Mouse (Mus musculus): ENCODE data around the gene Mcm2. TPM values are rescaled to one million over a fixed set of nuclear protein-coding genes. Genes with fewer than 3 reads are reported as not detected.

Gene Mcm2
- polyA plus RNA-seq, 1 experiment from 2014 or later: 59.3 TPM

- WGBS: 78% methylated on average over 13 of the region's 13 CpGs
- H3K4me2 ChIP-seq (ENCODE audit: low read length): no peak overlapping the region
- no peak for TF ChIP-seq CTCF (IDR thresholded peaks at IDR 0.05; ENCODE audit: low read depth)
- H3K27ac ChIP-seq: no peak overlapping the region
- no peak overlapping the region for H3K9ac ChIP-seq (ENCODE audit: low read depth, low read length)
- DNase-seq (ENCODE audit: low spot score) (no peak), ATAC-seq (replicated peaks; ENCODE audit: low FRiP score, low read depth) (no peak)
- peaks cover 9% of the 10 kb centered on the region; the same call in 1 of the 2 replicates for H3K4me1 ChIP-seq (replicated peaks; ENCODE audit: insufficient read depth, low read length)
- H3K4me3 ChIP-seq (replicated peaks; ENCODE audit: low read depth, low read length): no peak overlapping the region
- no peaks in the 10 kb centered on the region for H3K9me3 ChIP-seq (replicated peaks; ENCODE audit: low read length)
- H3K36me3 ChIP-seq (ENCODE audit: insufficient read depth, low read length): no peaks in the 10 kb centered on the region
- no peaks in the 10 kb centered on the region for H3K27me3 ChIP-seq (ENCODE audit: insufficient read depth, low read length)
Measured at GRCm38 (mm10) chr6:88936342-88937213, 38.0 kb upstream of the Mcm2 start.

GRCm38 (mm10) chr6:88935735-88936276 is 37.2 kb upstream of the Mcm2 start:
- Histone ChIP-seq H3K4me1 (replicated peaks; ENCODE audit: insufficient read depth, low read length) (peaks cover 9% of the 10 kb centered on the region; the same call in 1 of the 2 replicates), H3K9ac (ENCODE audit: low read depth, low read length) (no peak overlapping the region), H3K4me2 (ENCODE audit: low read length) (no peak overlapping the region), H3K27me3 (ENCODE audit: insufficient read depth, low read length) (no peaks in the 10 kb centered on the region), H3K27ac (no peak overlapping the region), H3K9me3 (replicated peaks; ENCODE audit: low read length) (no peaks in the 10 kb centered on the region), H3K4me3 (replicated peaks; ENCODE audit: low read depth, low read length) (no peak overlapping the region), H3K36me3 (ENCODE audit: insufficient read depth, low read length) (no peaks in the 10 kb centered on the region)
- WGBS: 12% methylated on average over 4 of the region's 4 CpGs
- peak; percentile 75 for TF ChIP-seq CTCF (IDR thresholded peaks at IDR 0.05; ENCODE audit: low read depth)
- peak; percentile 61 for DNase-seq (ENCODE audit: low spot score)
- ATAC-seq (replicated peaks; ENCODE audit: low FRiP score, low read depth): no peak

DNA sequence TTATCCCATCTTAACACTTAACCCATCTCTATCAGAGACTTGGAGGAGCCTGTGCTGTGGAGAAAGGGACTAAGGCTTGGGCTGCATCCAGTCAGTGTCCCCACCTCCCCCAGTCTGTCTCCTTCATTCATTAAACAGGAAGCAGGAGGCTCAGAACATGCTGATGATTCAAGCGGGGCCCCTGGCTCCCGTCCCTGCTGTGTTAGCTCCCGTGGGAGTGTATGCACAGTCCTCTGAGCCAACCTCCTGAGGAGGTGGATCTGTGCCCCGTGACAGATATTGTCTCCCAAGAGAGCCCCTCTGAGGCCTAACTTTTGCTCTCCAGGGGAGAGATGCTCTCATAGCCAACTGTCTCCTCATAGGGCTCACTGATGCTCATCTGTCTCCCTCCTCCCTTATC is 36.2 kb upstream of the Mcm2 start:
- H3K27me3 ChIP-seq (ENCODE audit: insufficient read depth, low read length): no peaks in the 10 kb centered on the region
- peak; percentile 11 for DNase-seq (ENCODE audit: low spot score)
- H3K36me3 ChIP-seq (ENCODE audit: insufficient read depth, low read length): no peaks in the 10 kb centered on the region
- H3K4me2 ChIP-seq (ENCODE audit: low read length): no peak overlapping the region
- peaks cover 9% of the 10 kb centered on the region; the same call in 1 of the 2 replicates for H3K4me1 ChIP-seq (replicated peaks; ENCODE audit: insufficient read depth, low read length)
- no peak overlapping the region for H3K9ac ChIP-seq (ENCODE audit: low read depth, low read length)
- no peak for TF ChIP-seq CTCF (IDR thresholded peaks at IDR 0.05; ENCODE audit: low read depth)
- no peak overlapping the region for H3K27ac ChIP-seq
- no peak for ATAC-seq (replicated peaks; ENCODE audit: low FRiP score, low read depth)
- H3K4me3 ChIP-seq (replicated peaks; ENCODE audit: low read depth, low read length): no peak overlapping the region
- 9% methylated on average over 4 of the region's 4 CpGs for WGBS
- no peaks in the 10 kb centered on the region for H3K9me3 ChIP-seq (replicated peaks; ENCODE audit: low read length)

DNA sequence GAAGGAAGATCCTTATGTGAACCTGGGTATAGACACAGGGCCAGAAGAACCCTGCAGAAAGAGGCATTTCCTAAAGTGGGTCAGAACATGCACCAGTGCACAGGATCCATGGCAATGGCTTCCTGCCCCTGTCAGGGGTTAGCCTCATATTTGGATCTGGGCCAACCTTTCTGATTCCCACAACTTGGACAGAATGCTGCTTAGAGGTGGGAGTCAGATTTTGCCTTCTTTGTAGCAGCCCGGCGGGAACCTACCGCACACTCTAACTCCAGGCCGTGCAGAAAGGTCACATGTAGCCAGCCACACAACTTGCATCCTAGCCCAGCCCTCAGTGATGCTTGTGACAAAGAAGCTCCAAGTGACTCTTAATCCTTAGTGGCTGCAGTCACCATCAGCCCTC is 35.6 kb upstream of the Mcm2 start:
- WGBS: 53% methylated on average over 4 of the region's 4 CpGs
- no peak for ATAC-seq (replicated peaks; ENCODE audit: low FRiP score, low read depth)
- no peaks in the 10 kb centered on the region for H3K9me3 ChIP-seq (replicated peaks; ENCODE audit: low read length)

GRCm38 (mm10) chr6:88931449-88931848 is 32.9 kb upstream of the Mcm2 start:
- Histone ChIP-seq H3K4me3 (replicated peaks; ENCODE audit: low read depth, low read length) (no peak overlapping the region), H3K9ac (ENCODE audit: low read depth, low read length) (no peak overlapping the region), H3K36me3 (ENCODE audit: insufficient read depth, low read length) (no peaks in the 10 kb centered on the region), H3K9me3 (replicated peaks; ENCODE audit: low read length) (no peaks in the 10 kb centered on the region), H3K27me3 (ENCODE audit: insufficient read depth, low read length) (no peaks in the 10 kb centered on the region), H3K4me1 (replicated peaks; ENCODE audit: insufficient read depth, low read length) (peaks cover 14% of the 10 kb centered on the region; the same call in 1 of the 2 replicates), H3K27ac (no peak overlapping the region), H3K4me2 (ENCODE audit: low read length) (no peak overlapping the region)
- DNase-seq (ENCODE audit: low spot score): no peak
- no peak for ATAC-seq (replicated peaks; ENCODE audit: low FRiP score, low read depth)
- no peak for TF ChIP-seq CTCF (IDR thresholded peaks at IDR 0.05; ENCODE audit: low read depth)
- 87% methylated on average over 2 of the region's 2 CpGs for WGBS

More for the DNA sequence above, 35.6 kb upstream of the Mcm2 start:
- Histone ChIP-seq H3K4me1 (replicated peaks; ENCODE audit: insufficient read depth, low read length) (peaks cover 9% of the 10 kb centered on the region; the same call in 1 of the 2 replicates), H3K27ac (no peak overlapping the region), H3K9ac (ENCODE audit: low read depth, low read length) (no peak overlapping the region), H3K4me3 (replicated peaks; ENCODE audit: low read depth, low read length) (no peak overlapping the region), H3K36me3 (ENCODE audit: insufficient read depth, low read length) (no peaks in the 10 kb centered on the region), H3K4me2 (ENCODE audit: low read length) (no peak overlapping the region), H3K27me3 (ENCODE audit: insufficient read depth, low read length) (no peaks in the 10 kb centered on the region)
- DNase-seq (ENCODE audit: low spot score): peak; percentile 9
- no peak for TF ChIP-seq CTCF (IDR thresholded peaks at IDR 0.05; ENCODE audit: low read depth)

GRCm38 (mm10) chr6:88930049-88930448 is 31.5 kb upstream of the Mcm2 start:
- no peak for ATAC-seq (replicated peaks; ENCODE audit: low FRiP score, low read depth)
- Histone ChIP-seq H3K9ac (ENCODE audit: low read depth, low read length) (no peak overlapping the region), H3K4me3 (replicated peaks; ENCODE audit: low read depth, low read length) (no peak overlapping the region), H3K4me2 (ENCODE audit: low read length) (no peak overlapping the region), H3K27ac (no peak overlapping the region), H3K4me1 (replicated peaks; ENCODE audit: insufficient read depth, low read length) (peaks cover 23% of the 10 kb centered on the region), H3K9me3 (replicated peaks; ENCODE audit: low read length) (no peaks in the 10 kb centered on the region), H3K36me3 (ENCODE audit: insufficient read depth, low read length) (no peaks in the 10 kb centered on the region), H3K27me3 (ENCODE audit: insufficient read depth, low read length) (no peaks in the 10 kb centered on the region)
- WGBS: 82% methylated on average over 7 of the region's 7 CpGs
- TF ChIP-seq CTCF (IDR thresholded peaks at IDR 0.05; ENCODE audit: low read depth): no peak
- DNase-seq (ENCODE audit: low spot score): no peak
